In genomic region chr14:21750881-21751542, GRCm38 (mm10) we compare ENCODE assay signal across 8 mouse cellular contexts. TPM values are rescaled to one million over a fixed set of nuclear protein-coding genes. Genes with fewer than 3 reads are reported as not detected.
DNase-seq lines count a peak whose midpoint lies in the region; ATAC-seq and TF ChIP-seq lines count a peak whose summit lies in the region.

Dusp13 (minus strand) TSS chr14:21751181.

- H3K4me3 ChIP-seq in E14TG2a.4 (replicated peaks; ENCODE audit: low read length), result peak within 1 kb of the TSS; percentile 99
- H3K4me3 ChIP-seq in forebrain, embryonic 14.5 days (ENCODE audit: low read depth, low read length), result peak within 1 kb of the TSS; percentile 88
- H3K4me3 ChIP-seq in lung, adult 2 months (replicated peaks; ENCODE audit: extremely low read depth, low read depth, low read length), result peak within 1 kb of the TSS; percentile 72
- H3K4me3 ChIP-seq in neural tube, embryonic 14.5 days (ENCODE audit: low read depth, low read length), result peak within 1 kb of the TSS; percentile 95
- peak within 1 kb of the TSS; percentile 98 for H3K4me3 ChIP-seq in testis, adult 2 months (ENCODE audit: control insufficient read depth, low read depth, low read length)

- peaks cover 36% of the 10 kb centered on the region for H3K4me1 ChIP-seq in E14TG2a.4 (replicated peaks; ENCODE audit: low read depth, low read length)
- peaks cover 7% of the 10 kb centered on the region; the same call in 1 of the 2 replicates for H3K4me1 ChIP-seq in forebrain, embryonic 14.5 days (ENCODE audit: control insufficient read depth, insufficient read depth, low read length)
- peaks cover 4% of the 10 kb centered on the region; the same call in 1 of the 2 replicates for H3K4me1 ChIP-seq in lung, adult 2 months (ENCODE audit: control insufficient read depth, insufficient read depth, low read length)
- H3K4me1 ChIP-seq in neural tube, embryonic 14.5 days (ENCODE audit: control insufficient read depth, insufficient read depth, low read length), result peaks cover 12% of the 10 kb centered on the region
- H3K4me1 ChIP-seq in testis, adult 2 months (ENCODE audit: control insufficient read depth, insufficient read depth, low read length), result peaks cover 13% of the 10 kb centered on the region

- peak within 1 kb of the TSS; percentile 81 for H3K9ac ChIP-seq in forebrain, embryonic 14.5 days (ENCODE audit: low read length)
- peak within 1 kb of the TSS; percentile 86 for H3K9ac ChIP-seq in neural tube, embryonic 14.5 days (replicated peaks; ENCODE audit: low read depth, low read length)

- no peak; the same call in 1 of the 2 replicates for TF ChIP-seq CTCF in E14TG2a.4 (conservative IDR thresholded peaks at IDR 0.05; ENCODE audit: low read length)
- TF ChIP-seq CTCF in lung, adult 2 months (IDR thresholded peaks at IDR 0.05; ENCODE audit: insufficient read depth, low read length), result no peak
- no peak for TF ChIP-seq CTCF in testis, adult 2 months (IDR thresholded peaks at IDR 0.05; ENCODE audit: control insufficient read depth, insufficient read depth, insufficient replicate concordance, low read depth, low read length)

- peak; percentile 49 for DNase-seq in c-Kit-negative CD71-positive TER-119-positive erythroid progenitor cells, embryonic 14.5 days (ENCODE audit: low read depth, low spot score)
- peak; percentile 78 for DNase-seq in forebrain, embryonic 14.5 days (ENCODE audit: low spot score)
- peak; percentile 60 to 70 for DNase-seq in heart, postnatal 36 days
- peak; percentile 63 to 80 for DNase-seq in layer of hippocampus, adult 18-20 months (ENCODE audit: low spot score in 2 of 2)
- peak; percentile 72 for DNase-seq in lung, adult 2 months

- no peaks in the 10 kb centered on the region for H3K27me3 ChIP-seq in E14TG2a.4 (ENCODE audit: insufficient read depth, low read length)
- no peaks in the 10 kb centered on the region for H3K27me3 ChIP-seq in forebrain, embryonic 14.5 days (replicated peaks; ENCODE audit: control insufficient read depth, insufficient read depth, low read length)
- no peaks in the 10 kb centered on the region for H3K27me3 ChIP-seq in neural tube, embryonic 14.5 days (ENCODE audit: control insufficient read depth, insufficient read depth, low read length)
- H3K27me3 ChIP-seq in testis, adult 2 months (ENCODE audit: control insufficient read depth, insufficient read depth, low read length), result no peaks in the 10 kb centered on the region

- WGBS in forebrain, embryonic 14.5 days, result 0% methylated on average over 26 of the region's 26 CpGs
- under 1% methylated on average over 26 of the region's 26 CpGs for WGBS in lung, adult 2 months
- under 1% methylated on average over 26 of the region's 26 CpGs for WGBS in neural tube, embryonic 14.5 days

- no peaks in the 10 kb centered on the region for H3K9me3 ChIP-seq in E14TG2a.4 (ENCODE audit: low read length)
- H3K9me3 ChIP-seq in forebrain, embryonic 14.5 days (replicated peaks; ENCODE audit: control insufficient read depth, low read length), result no peaks in the 10 kb centered on the region
- no peaks in the 10 kb centered on the region for H3K9me3 ChIP-seq in neural tube, embryonic 14.5 days (ENCODE audit: control insufficient read depth, low read length)

- intact Hi-C loops in heart, postnatal 36 days (cut with DNase I), result loop anchor here (2.0 to 5.0 kb wide), 2 partner anchors 98 to 249 kb away; partner anchors contain the start of gene Comtd1

- ATAC-seq in forebrain, embryonic 14.5 days, result peak; percentile 75
- peak; percentile 71 for ATAC-seq in neural tube, embryonic 14.5 days (ENCODE audit: low read depth)

- peak within 1 kb of the TSS; percentile 70 for H3K4me2 ChIP-seq in forebrain, embryonic 14.5 days (ENCODE audit: low read length)
- H3K4me2 ChIP-seq in neural tube, embryonic 14.5 days (ENCODE audit: low read depth, low read length), result peak within 1 kb of the TSS; percentile 65

- no peak for TF ChIP-seq POLR2A in lung, adult 2 months (IDR thresholded peaks at IDR 0.05; ENCODE audit: borderline replicate concordance, extremely low read depth, low read depth, low read length)
- no peak for TF ChIP-seq POLR2A in testis, adult 2 months (IDR thresholded peaks at IDR 0.05; ENCODE audit: control insufficient read depth, low read depth, low read length)

- H3K36me3 ChIP-seq in E14TG2a.4 (ENCODE audit: insufficient read depth, low read length), result no peaks in the 10 kb centered on the region
- H3K36me3 ChIP-seq in forebrain, embryonic 14.5 days (ENCODE audit: control insufficient read depth, insufficient read depth, low read length), result no peaks in the 10 kb centered on the region
- H3K36me3 ChIP-seq in neural tube, embryonic 14.5 days (ENCODE audit: control insufficient read depth, insufficient read depth, low read length), result no peaks in the 10 kb centered on the region
- H3K36me3 ChIP-seq in testis, adult 2 months (ENCODE audit: control insufficient read depth, insufficient read depth, low read length), result no peaks in the 10 kb centered on the region

- peak within 1 kb of the TSS; percentile 81 for H3K27ac ChIP-seq in forebrain, embryonic 14.5 days (ENCODE audit: low read depth, low read length)
- peak within 1 kb of the TSS; percentile 86 for H3K27ac ChIP-seq in neural tube, embryonic 14.5 days (ENCODE audit: low read depth, low read length)
- H3K27ac ChIP-seq in testis, adult 2 months (ENCODE audit: control insufficient read depth, insufficient read depth, low read depth, low read length), result peak within 1 kb of the TSS; percentile 83

RNA-seq across cellular contexts. Expression of gene Dusp13, which starts in this region (rescaled TPM):
- not detected in 2 replicates for polyA plus RNA-seq in forebrain, embryonic 14.5 days (2014; fragmentation: Nextera tagmentation; extraction: Ambion mirVana)
- total RNA-seq in heart, postnatal 36 days (2021), result under 1 TPM in 1 of 2 experiments, not detected in 1; 0.35 TPM
- total RNA-seq in layer of hippocampus, adult 18-20 months (2021), result under 1 TPM; 0.62 to 0.68 TPM
- 0.52 and 6.7 TPM in 2 replicates for polyA plus RNA-seq in lung, adult 2 months (2012; rRNA removed)
- polyA plus RNA-seq in neural tube, embryonic 14.5 days (2014; fragmentation: Nextera tagmentation; extraction: Ambion mirVana), result not detected in 2 replicates
- polyA plus RNA-seq in testis, adult 2 months (2012; rRNA removed), result 883 and 961 TPM in 2 replicates

Comparison
In these comparisons a context has a peak if more than half of its experiments do, and no peak if none do; other contexts are left out.
1. Peak in every context shown above with its lines: DNase-seq, ATAC-seq, H3K4me3 ChIP-seq and H3K27ac ChIP-seq.
2. RNA of gene Dusp13 (polyA plus RNA-seq): 883 to 961 TPM in testis, adult 2 months; 0.52 to 6.7 TPM in lung, adult 2 months, not detected in forebrain, embryonic 14.5 days and not detected in neural tube, embryonic 14.5 days; every median in the first group is over 100 times any median in the second.
3. Peak in DNase-seq, ATAC-seq, H3K4me3 ChIP-seq, H3K27ac ChIP-seq, H3K9ac ChIP-seq and H3K4me2 ChIP-seq in forebrain, embryonic 14.5 days; RNA of the gene not detected or under 1 TPM.
4. Peak in DNase-seq in heart, postnatal 36 days; RNA of the gene not detected or under 1 TPM.
5. Peak in DNase-seq in layer of hippocampus, adult 18-20 months; RNA of the gene not detected or under 1 TPM.
6. Peak in ATAC-seq, H3K4me3 ChIP-seq, H3K27ac ChIP-seq, H3K9ac ChIP-seq and H3K4me2 ChIP-seq in neural tube, embryonic 14.5 days; RNA of the gene not detected or under 1 TPM.